Mouse (Mus musculus) MEL (cell line): Measurements from ENCODE around the gene Psmb10. TPM values are rescaled to one million over a fixed set of nuclear protein-coding genes. Genes with fewer than 3 reads are reported as not detected.

Source experiments
- DNase-seq: peaks from one replicate; pipeline ENCODE4 v3.0.0; 2011; ENCODE audit warnings: low read depth, low spot score
- H3K27ac ChIP-seq: 2 replicates; pipeline ENCODE4 v1.5.1; 2012; ENCODE audit warnings: low read depth, mild to moderate bottlenecking, control low read depth, low read length, moderate library complexity; ENCODE audit not compliant: control insufficient read depth
- H3K27me3 ChIP-seq, 2 experiments: fragments of 150-350 bp in 1 of 2; sonication (generic) in 1 of 2; 2 replicates each; pipeline ENCODE4 v1.6.1; 2012; ENCODE audit warnings: low read length in 2 of 2, mild to moderate bottlenecking in 2 of 2, improper control_type of control experiment in 1 of 2, moderate library complexity in 1 of 2; ENCODE audit not compliant: insufficient read depth in 2 of 2, control insufficient read depth in 1 of 2
- H3K36me3 ChIP-seq, 2 experiments: 2 replicates each; pipeline ENCODE4 v1.6.1; 2012 to 2014; ENCODE audit warnings: low read length in 2 of 2, improper control_type of control experiment in 1 of 2, inconsistent platforms in 1 of 2, mild to moderate bottlenecking in 1 of 2; ENCODE audit not compliant: insufficient read depth in 2 of 2, control insufficient read depth in 1 of 2
- H3K4me1 ChIP-seq, 2 experiments: fragments of 150-350 bp in 1 of 2; sonication (generic) in 1 of 2; 2 replicates each; pipeline ENCODE4 v1.6.1; 2012; ENCODE audit warnings: low read length in 2 of 2, improper control_type of control experiment in 1 of 2, mild to moderate bottlenecking in 1 of 2; ENCODE audit not compliant: insufficient read depth in 2 of 2, control insufficient read depth in 1 of 2
- H3K4me3 ChIP-seq, 2 experiments: fragments of 150-350 bp in 1 of 2; sonication (generic) in 1 of 2; 2 replicates each; pipeline ENCODE4 v1.5.1; 2012; ENCODE audit warnings: low read depth in 2 of 2, low read length in 2 of 2, mild to moderate bottlenecking in 2 of 2, moderate library complexity in 2 of 2, control low read depth in 1 of 2, improper control_type of control experiment in 1 of 2; ENCODE audit not compliant: control insufficient read depth in 1 of 2, insufficient read depth in 1 of 2
- H3K79me2 ChIP-seq: 2 replicates; pipeline ENCODE4 v1.6.1; 2012; ENCODE audit warnings: mild to moderate bottlenecking, low read length, moderate library complexity; ENCODE audit not compliant: control insufficient read depth, poor library complexity, insufficient read depth
- H3K9ac ChIP-seq: 2 replicates; pipeline ENCODE4 v1.6.1; 2012; ENCODE audit warnings: low read depth, mild to moderate bottlenecking, control low read depth, low read length, moderate library complexity; ENCODE audit not compliant: control insufficient read depth, poor library complexity, severe bottlenecking
- H3K9me3 ChIP-seq: fragments of 150-350 bp; sonication (generic); replicated peaks from 2 replicates; pipeline ENCODE4 v1.6.1; 2012; ENCODE audit warnings: mild to moderate bottlenecking, low read length, improper control_type of control experiment, moderate library complexity; ENCODE audit not compliant: insufficient read depth
- CTCF ChIP-seq, 3 experiments: IDR thresholded peaks in 2 of 3; conservative IDR thresholded peaks in 1 of 3; 2 replicates each; pipeline ENCODE4 v1.5.1; 2011 to 2012; ENCODE audit warnings: low read length in 3 of 3, low read depth in 2 of 3, mild to moderate bottlenecking in 2 of 3, improper control_type of control experiment in 1 of 3, inconsistent platforms in 1 of 3, mixed read lengths in 1 of 3, moderate library complexity in 1 of 3; ENCODE audit not compliant: control insufficient read depth in 1 of 3, insufficient read depth in 1 of 3, poor library complexity in 1 of 3, severe bottlenecking in 1 of 3
- MEF2A ChIP-seq: IDR thresholded peaks from 2 replicates; pipeline ENCODE4 v1.6.1; 2014; ENCODE audit warnings: low read depth, mild to moderate bottlenecking, inconsistent platforms, low read length, improper control_type of control experiment; ENCODE audit not compliant: poor library complexity, insufficient replicate concordance, severe bottlenecking; ENCODE audit errors: extremely low read depth
- MXI1 ChIP-seq: IDR thresholded peaks from 2 replicates; pipeline ENCODE4 v1.6.1; 2011; ENCODE audit warnings: mild to moderate bottlenecking, low read depth, low read length, improper control_type of control experiment
- RAD21 ChIP-seq: IDR thresholded peaks from 2 replicates; pipeline ENCODE4 v1.6.1; 2011; ENCODE audit warnings: mild to moderate bottlenecking, low read depth, low read length, improper control_type of control experiment
- SMC3 ChIP-seq: IDR thresholded peaks from 2 replicates; pipeline ENCODE4 v1.6.1; 2011; ENCODE audit warnings: low read depth, low read length, improper control_type of control experiment
- TBP ChIP-seq: IDR thresholded peaks from 2 replicates; pipeline ENCODE4 v1.8.0; 2011; ENCODE audit warnings: low read depth, low read length, improper control_type of control experiment
- ZNF384 ChIP-seq: IDR thresholded peaks from 2 replicates; pipeline ENCODE4 v1.6.1; 2012; ENCODE audit warnings: low read depth, mild to moderate bottlenecking, inconsistent platforms, low read length, improper control_type of control experiment
- polyA plus RNA-seq, 2 experiments: library from polyadenylated mRNA; stranded (reverse) in 1 of 2; unstranded in 1 of 2; fragments of >175 nt in 1 of 2; fragments of >200 nt in 1 of 2; gene quantifications; 2 replicates each; pipeline versions ENCODE4 v1.2.1 to v1.2.4; 2012; ENCODE audit warnings: low replicate concordance in 2 of 2, low read depth in 1 of 2; ENCODE audit not compliant: insufficient read length in 2 of 2, insufficient read depth in 1 of 2, missing spikeins in 1 of 2
- total RNA-seq: library from RNA; depleted of rRNA; stranded (reverse); fragments of 300-350 nt; gene quantifications from 2 replicates; pipeline ENCODE4 v1.2.3, GENCODE M21; 2012

Psmb10 gene
- total and polyA plus RNA-seq, 3 experiments, result 193 to 275 TPM; not detected in 1

- TF ChIP-seq MXI1 (no peak), RAD21 (no peak; the same call in 1 of the 2 replicates), SMC3 (0 out of 2 replicates have a peak, but pooled peaks have one; percentile 6), CTCF (IDR thresholded peaks at IDR 0.05 in 2 of 3, conservative IDR thresholded peaks at IDR 0.05 in 1 of 3; ENCODE audit: control insufficient read depth in 1 of 3, insufficient read depth in 1 of 3, low read depth in 2 of 3, low read length in 3 of 3, poor library complexity in 1 of 3, severe bottlenecking in 1 of 3) (peak; percentile 14 to 49 (median 30); a peak in 5 of 6 replicates)
- Histone ChIP-seq H3K27ac (no peak overlapping the region), H3K36me3 (no peaks in the 10 kb centered on the region), H3K4me3 (no peak overlapping the region), H3K79me2 (no peaks in the 10 kb centered on the region), H3K9me3 (no peaks in the 10 kb centered on the region), H3K4me1 (no peaks in the 10 kb centered on the region), H3K9ac (no peak overlapping the region), H3K27me3 (no peaks in the 10 kb centered on the region)
- DNase-seq, result peak; percentile 46
Measured at GRCm38 (mm10) chr8:105975363-105975762, 37.1 kb upstream of the Psmb10 start.

GRCm38 (mm10) chr8:105971019-105971720 lies 32.9 kb upstream of the Psmb10 start:
- no peak overlapping the region for H3K9ac ChIP-seq
- H3K27ac ChIP-seq, result no peak overlapping the region
- no peak for TF ChIP-seq ZNF384
- TF ChIP-seq TBP, result peak; percentile 68
- TF ChIP-seq, all 39 proteins: peak for 1
- peaks cover 2 to 6% of the 10 kb centered on the region in 2 experiments; a peak in 2 of 4 replicates for H3K4me1 ChIP-seq
- H3K9me3 ChIP-seq, result no peaks in the 10 kb centered on the region
- H3K79me2 ChIP-seq, result no peaks in the 10 kb centered on the region
- no peaks in the 10 kb centered on the region for H3K27me3 ChIP-seq
- H3K36me3 ChIP-seq, result 0 out of 4 replicates have a peak, but pooled peaks cover 0 to 3% of the 10 kb centered on the region in 2 experiments
- DNase-seq, result no peak
- H3K4me3 ChIP-seq, result no peak overlapping the region

- no peaks in the 10 kb centered on the region for H3K9me3 ChIP-seq
- no peaks in the 10 kb centered on the region for H3K27me3 ChIP-seq
- no peak overlapping the region for H3K4me3 ChIP-seq
- DNase-seq, result peak; percentile 34
- H3K79me2 ChIP-seq, result peaks cover 15% of the 10 kb centered on the region
- H3K27ac ChIP-seq, result no peak overlapping the region
- no peak overlapping the region for H3K9ac ChIP-seq
- TF ChIP-seq MEF2A (no peak), TBP (peak; percentile 98)
- peaks cover 2 to 14% of the 10 kb centered on the region in 2 experiments; a peak in 3 of 4 replicates for H3K4me1 ChIP-seq
- H3K36me3 ChIP-seq, result 0 out of 4 replicates have a peak, but pooled peaks cover 0 to 3% of the 10 kb centered on the region in 2 experiments
Measured at GRCm38 (mm10) chr8:105969367-105969766, 31.1 kb upstream of the Psmb10 start.
